In the genomic region with DNA sequence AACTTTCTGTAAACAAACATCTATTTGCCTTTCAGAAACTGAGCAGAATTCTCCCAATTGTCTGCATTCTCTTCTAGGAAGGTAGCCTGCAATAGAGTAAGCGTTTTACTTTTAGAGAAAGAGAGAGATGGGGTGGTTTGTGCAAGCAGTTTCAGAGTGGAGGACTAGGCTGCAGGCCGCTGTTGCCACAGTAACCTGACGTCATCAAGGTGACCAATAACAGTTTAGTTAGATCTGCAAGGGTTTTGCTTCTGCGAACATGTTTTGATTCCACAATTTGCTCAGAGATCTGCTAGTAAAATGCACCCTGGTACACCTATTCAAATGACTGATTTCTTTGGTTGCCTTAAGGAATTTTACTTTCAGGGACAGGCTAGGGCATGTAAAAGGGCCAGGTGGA, we compare ENCODE assay signal across 9 mouse cellular contexts. TPM values are rescaled to one million over a fixed set of nuclear protein-coding genes. Genes with fewer than 3 reads are reported as not detected.
A peak's percentile ranks its signal among the peaks of the same experiment; 100 is the strongest.
DNase-seq lines count a peak whose midpoint lies in the region; ATAC-seq lines count a peak whose summit lies in the region.
"Had no signal": no experiment of that assay in that cellular context is flagged by ENCODE, and none has a peak within 500 bp of the region (broad histone marks: within the 10 kb centered on the region; RNA-seq: fewer than 3 reads in every experiment).

No protein-coding gene starts in this region.

- no peaks in the 10 kb centered on the region for H3K9me3 ChIP-seq in hindbrain, embryonic 10.5 days
- H3K9me3 ChIP-seq in liver, embryonic 11.5 days (ENCODE audit: control insufficient read depth, low read length), result no peaks in the 10 kb centered on the region
- H3K9me3 ChIP-seq: embryonic facial prominence, embryonic 15.5 days had no signal

- peak overlapping the region; percentile 5; the same call in 1 of the 2 replicates for H3K27ac ChIP-seq in hindbrain, embryonic 10.5 days
- no peak overlapping the region for H3K27ac ChIP-seq in liver, embryonic 11.5 days (ENCODE audit: low read depth, low read length)
- H3K27ac ChIP-seq: embryonic facial prominence, embryonic 15.5 days had no signal

- no peaks in the 10 kb centered on the region for H3K36me3 ChIP-seq in hindbrain, embryonic 10.5 days
- H3K36me3 ChIP-seq in liver, embryonic 11.5 days (ENCODE audit: control insufficient read depth, insufficient read depth, low read length), result no peaks in the 10 kb centered on the region
- H3K36me3 ChIP-seq: embryonic facial prominence, embryonic 15.5 days had no signal

- H3K27me3 ChIP-seq in hindbrain, embryonic 10.5 days (ENCODE audit: insufficient read depth, poor library complexity, severe bottlenecking), result no peaks in the 10 kb centered on the region
- no peaks in the 10 kb centered on the region for H3K27me3 ChIP-seq in liver, embryonic 11.5 days (replicated peaks; ENCODE audit: control insufficient read depth, insufficient read depth, low read length)
- H3K27me3 ChIP-seq: embryonic facial prominence, embryonic 15.5 days had no signal

- H3K4me3 ChIP-seq in hindbrain, embryonic 10.5 days, result no peak overlapping the region
- H3K4me3 ChIP-seq in liver, embryonic 11.5 days (ENCODE audit: low read depth, low read length), result no peak overlapping the region
- H3K4me3 ChIP-seq: embryonic facial prominence, embryonic 15.5 days had no signal

- no peak for ATAC-seq in liver, embryonic 11.5 days (replicated peaks; ENCODE audit: low FRiP score)

- peak; percentile 36 to 42 for DNase-seq in cerebellum, postnatal 14 days
- no peak for DNase-seq in cerebellum, adult 9-11 months
- DNase-seq in embryo, embryonic 10 days (ENCODE audit: low spot score), result peak; percentile 44
- DNase-seq in hindbrain, embryonic 10.5 days (ENCODE audit: low spot score), result peak; percentile 7
- DNase-seq in lung, postnatal 25 days (ENCODE audit: low spot score), result peak; percentile 7
- DNase-seq in heart, postnatal 36 days, result no peak
- DNase-seq in liver, embryonic 11.5 days (ENCODE audit: low spot score), result no peak
- DNase-seq in spleen, postnatal 10 days (ENCODE audit: low spot score in 2 of 2), result no peak

- H3K4me1 ChIP-seq in hindbrain, embryonic 10.5 days (replicated peaks), result 0 out of 2 replicates have a peak, but pooled peaks cover 3% of the 10 kb centered on the region
- no peaks in the 10 kb centered on the region for H3K4me1 ChIP-seq in liver, embryonic 11.5 days (replicated peaks; ENCODE audit: control insufficient read depth, insufficient read depth, low read length)
- H3K4me1 ChIP-seq: embryonic facial prominence, embryonic 15.5 days had no signal

- H3K4me2 ChIP-seq in liver, embryonic 11.5 days, result no peak overlapping the region
- H3K4me2 ChIP-seq: embryonic facial prominence, embryonic 15.5 days had no signal

- intact Hi-C loops in heart, postnatal 36 days (cut with DNase I), result no loop called here

- WGBS in hindbrain, embryonic 10.5 days, result 40% methylated on average over 4 of the region's 4 CpGs
- 48% methylated on average over 4 of the region's 4 CpGs for WGBS in liver, embryonic 11.5 days

- H3K9ac ChIP-seq in liver, embryonic 11.5 days (ENCODE audit: low read depth, low read length), result no peak overlapping the region
- H3K9ac ChIP-seq: embryonic facial prominence, embryonic 15.5 days had no signal

RNA-seq across cellular contexts. Expression of a gene that starts 43.2 kb away (rescaled TPM):
- polyA plus RNA-seq in hindbrain, embryonic 10.5 days (2016; fragmentation: Nextera tagmentation; extraction: Ambion mirVana), result 678 and 708 TPM in 2 replicates
- 10 to 100 TPM in 1 of 2 experiments, 1 to 10 TPM in 1; 8.3 to 15.1 TPM for total RNA-seq in heart, postnatal 36 days (2021)
- 486 and 530 TPM in 2 replicates for polyA plus RNA-seq in liver, embryonic 11.5 days (2014; fragmentation: Nextera tagmentation; extraction: Ambion mirVana)

Comparison
In these comparisons a context has a peak if more than half of its experiments do, and no peak if none do; other contexts are left out.
1. DNase-seq: peak in cerebellum, postnatal 14 days (2 of 2), embryo, embryonic 10 days (single experiment), hindbrain, embryonic 10.5 days (single experiment) and lung, postnatal 25 days (single experiment); none in cerebellum, adult 9-11 months (single experiment), heart, postnatal 36 days (0 of 2), liver, embryonic 11.5 days (single experiment) and spleen, postnatal 10 days (0 of 2).